Mouse (Mus musculus): Measurements from ENCODE around the gene H2-M3. TPM values are rescaled to one million over a fixed set of nuclear protein-coding genes. Genes with fewer than 3 reads are reported as not detected.

The H2-M3 gene
- total RNA-seq, 2 experiments from 2014 or later: 0.77 to 1.6 TPM

DNA sequence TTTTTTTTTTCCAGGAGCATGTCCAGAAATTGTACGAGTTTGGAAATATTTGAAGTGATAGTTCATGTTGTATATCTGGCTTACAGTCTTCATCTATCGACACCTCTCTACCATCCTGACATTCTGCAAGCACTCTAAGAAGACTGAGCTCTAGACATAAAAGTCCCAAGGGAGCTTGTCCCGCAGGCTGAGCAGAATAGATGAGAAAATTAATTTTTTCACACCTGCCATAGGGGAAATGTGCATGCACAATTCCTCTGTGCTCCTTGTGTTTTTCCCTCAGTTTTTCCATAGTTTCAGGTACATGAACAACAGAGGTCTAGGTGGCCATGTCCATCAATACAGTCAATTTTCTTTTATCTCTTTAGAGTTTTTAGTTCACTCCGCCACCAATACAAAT is 34.2 kb downstream of the H2-M3 start, which contains the start of gene Olfr101:
Gene Olfr101 (minus strand): TSS at position 101 of the 400 bp plus-strand sequence.
- H3K4me3 ChIP-seq: no peak within 1 kb of the TSS
- intact Hi-C loops (cut with DNase I): no loop called here
- TF ChIP-seq CTCF (IDR thresholded peaks at IDR 0.05): no peak
- no peak for DNase-seq
- no peak within 1 kb of the TSS for H3K27ac ChIP-seq

DNA sequence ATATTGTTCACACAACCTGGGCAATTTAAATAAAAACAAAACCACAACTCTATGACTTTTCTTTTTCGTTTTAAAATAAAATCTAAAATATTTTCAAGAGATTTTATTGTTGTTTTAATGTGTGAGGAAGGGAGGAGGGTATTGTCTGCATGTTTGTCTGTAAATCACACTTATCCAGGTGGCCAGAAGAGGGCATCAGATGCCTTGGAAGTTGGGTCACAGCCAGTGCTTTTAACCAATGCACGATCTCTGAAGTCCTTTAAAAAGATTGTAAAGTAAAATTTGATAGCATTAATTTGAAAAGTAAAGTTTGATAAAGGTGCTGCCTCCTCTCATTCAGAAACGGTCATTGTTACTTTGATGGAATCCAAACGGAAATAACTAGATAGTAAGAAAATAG is 38.5 kb downstream of the H2-M3 start:
- intact Hi-C loops (cut with DNase I): no loop called here
- no peak overlapping the region for H3K4me3 ChIP-seq
- no peak; the same call in 1 of the 2 replicates for TF ChIP-seq CTCF (IDR thresholded peaks at IDR 0.05)

GRCm38 (mm10) chr17:37310146-37310699 is 40.2 kb downstream of the H2-M3 start:
- no peak for DNase-seq
- intact Hi-C loops (cut with DNase I): no loop called here
- Histone ChIP-seq H3K27ac (no peak overlapping the region), H3K4me3 (no peak overlapping the region)
- TF ChIP-seq CTCF (IDR thresholded peaks at IDR 0.05): no peak

More for the DNA sequence above, 38.5 kb downstream of the H2-M3 start:
- no peak overlapping the region for H3K27ac ChIP-seq
- DNase-seq: no peak

- H3K27ac ChIP-seq: no peak within 1 kb of the TSS
- H3K4me3 ChIP-seq: no peak within 1 kb of the TSS
- DNase-seq: no peak
- TF ChIP-seq CTCF (IDR thresholded peaks at IDR 0.05): no peak
- intact Hi-C loops (cut with DNase I): no loop called here
Observed at GRCm38 (mm10) chr17:37316954-37317353, 46.9 kb downstream of the H2-M3 start, which contains the start of gene Olfr102. TSS of gene Olfr102 (minus strand) at chr17:37317054.

Other genes starting within 250 kb of the H2-M3 start
- gene Mog, start 246.8 kb upstream of the H2-M3 start, total RNA-seq (2021): not detected
- gene Gabbr1, start 224.3 kb upstream of the H2-M3 start, total RNA-seq (2021): 1 to 10 TPM; 8.5 to 9.1 TPM
- gene Olfr90, start 181.7 kb upstream of the H2-M3 start, total RNA-seq (2021): not detected
- gene Olfr91, start 171.9 kb upstream of the H2-M3 start, total RNA-seq (2021): not detected
- not detected for gene Olfr92, start 150.1 kb upstream of the H2-M3 start, total RNA-seq (2021)
- not detected for gene Olfr93, start 108.7 kb upstream of the H2-M3 start, total RNA-seq (2021)
- not detected for gene Ubd, start 76.3 kb upstream of the H2-M3 start, total RNA-seq (2021)
- not detected for gene Olfr94, start 69.2 kb upstream of the H2-M3 start, total RNA-seq (2021)
- gene Olfr95, start 57.1 kb upstream of the H2-M3 start, total RNA-seq (2021): not detected
- not detected for gene Olfr96, start 50.1 kb upstream of the H2-M3 start, total RNA-seq (2021)
- not detected for gene Olfr97, start 32.9 kb upstream of the H2-M3 start, total RNA-seq (2021)
- not detected for gene Olfr98, start 6.5 kb upstream of the H2-M3 start, total RNA-seq (2021)
- gene Olfr99, start 13.2 kb downstream of the H2-M3 start, total RNA-seq (2021): not detected
- gene Olfr101, start 34.1 kb downstream of the H2-M3 start, total RNA-seq (2021): not detected
- gene Olfr102, start 46.8 kb downstream of the H2-M3 start, total RNA-seq (2021): not detected
- not detected for gene Olfr103, start 69.5 kb downstream of the H2-M3 start, total RNA-seq (2021)
- gene Olfr104-ps, start 89.4 kb downstream of the H2-M3 start, total RNA-seq (2021): not detected
- not detected for gene Olfr105-ps, start 108.8 kb downstream of the H2-M3 start, total RNA-seq (2021)
- not detected for gene Olfr106-ps, start 120.2 kb downstream of the H2-M3 start, total RNA-seq (2021)
- not detected for gene Olfr107, start 129.0 kb downstream of the H2-M3 start, total RNA-seq (2021)
- gene Olfr108, start 175.3 kb downstream of the H2-M3 start, total RNA-seq (2021): not detected
- not detected for gene Olfr109, start 188.7 kb downstream of the H2-M3 start, total RNA-seq (2021)
- gene H2-M2, start 213.3 kb downstream of the H2-M3 start, total RNA-seq (2021): not detected
- gene Olfr110, start 222.2 kb downstream of the H2-M3 start, total RNA-seq (2021): not detected
- not detected for gene Olfr111, start 237.8 kb downstream of the H2-M3 start, total RNA-seq (2021)

All from gastrocnemius, adult 2 months (tissue).